Mouse (Mus musculus) layer of hippocampus, postnatal 36 days (tissue): ENCODE results near the gene Gm4070. TPM values are rescaled to one million over a fixed set of nuclear protein-coding genes. Genes with fewer than 3 reads are reported as not detected.
"Not testable (repeated sequence)": the region's sequence is repeated elsewhere in the genome, so short reads cannot be mapped to it uniquely, and the experiment has no call there.

ENCODE experiments used
- DNase-seq, 2 experiments: peaks; one replicate each; pipeline ENCODE4 v3.0.0; 2022
- total RNA-seq, 2 experiments: library from RNA; stranded (reverse); gene quantifications; 2 replicates each; pipeline ENCODE4 v1.2.3; 2021

Gm4070 gene
- total RNA-seq, result 1 to 10 TPM in 1 of 2 experiments, under 1 TPM in 1; 0.96 to 1.5 TPM

GRCm38 (mm10) chr7:105953812-105954211 lies at the start of gene Gm4070:
TSS of gene Gm4070 (minus strand) at chr7:105953967.
- DNase-seq, result not testable (repeated sequence)

DNA sequence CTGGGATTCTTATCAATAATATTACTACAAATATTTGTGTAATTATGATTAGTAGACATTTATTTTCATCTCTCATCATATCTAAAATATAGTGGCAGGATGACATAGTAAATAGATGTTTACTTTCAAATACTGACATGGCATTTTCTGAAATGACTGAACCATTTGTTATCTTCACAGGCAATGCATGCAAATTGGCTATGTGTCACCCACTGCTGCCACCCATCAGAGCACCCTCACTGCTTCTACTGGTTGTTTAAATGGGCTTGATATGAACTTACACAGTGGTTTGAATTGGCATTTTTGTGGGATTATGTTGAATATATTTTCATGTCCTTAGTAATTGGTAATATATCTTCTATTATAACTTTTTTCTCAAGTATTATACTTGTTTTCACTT lies 773 bp upstream of the Gm4070 start:
- not testable (repeated sequence) for DNase-seq

DNA sequence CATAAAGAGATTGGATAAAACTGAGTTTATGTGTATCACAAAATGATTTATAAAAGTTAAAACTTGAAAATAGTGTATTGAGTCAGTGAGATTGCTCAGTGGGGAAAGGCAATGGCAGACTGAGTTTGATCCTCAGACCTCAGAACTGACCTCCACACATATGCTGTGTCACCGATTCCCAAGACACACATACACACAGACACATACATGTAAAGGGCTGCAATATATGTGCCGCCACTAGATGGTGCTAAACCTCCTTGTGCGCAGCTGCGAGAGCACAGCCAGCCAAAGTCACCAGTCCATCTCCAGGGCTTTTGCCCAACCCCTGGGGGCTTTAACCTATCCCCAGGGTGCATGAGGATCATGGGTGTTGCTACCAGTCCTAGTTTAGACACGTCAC lies 1.4 kb downstream of the Gm4070 start:
- not testable (repeated sequence) for DNase-seq

DNA sequence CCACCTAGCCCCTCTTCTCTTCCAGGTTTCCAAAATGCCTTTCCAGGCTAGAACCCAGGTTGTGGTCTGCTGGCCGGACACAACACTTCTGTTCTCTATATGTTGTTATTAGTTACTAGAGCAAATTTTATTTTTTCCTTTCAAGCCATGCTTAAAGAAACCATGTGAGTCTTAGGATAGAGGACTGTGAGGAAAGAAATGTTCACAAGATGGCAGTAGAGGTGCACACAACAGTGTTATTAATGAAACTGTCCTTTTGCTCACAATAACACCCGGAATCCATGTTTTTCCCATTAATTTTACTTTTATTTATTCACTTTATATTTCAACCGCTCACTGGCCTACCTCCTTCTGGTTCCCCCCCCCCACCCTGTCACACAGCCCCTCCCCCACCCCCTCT lies 8.5 kb downstream of the Gm4070 start:
- DNase-seq, result not testable (repeated sequence)

DNA sequence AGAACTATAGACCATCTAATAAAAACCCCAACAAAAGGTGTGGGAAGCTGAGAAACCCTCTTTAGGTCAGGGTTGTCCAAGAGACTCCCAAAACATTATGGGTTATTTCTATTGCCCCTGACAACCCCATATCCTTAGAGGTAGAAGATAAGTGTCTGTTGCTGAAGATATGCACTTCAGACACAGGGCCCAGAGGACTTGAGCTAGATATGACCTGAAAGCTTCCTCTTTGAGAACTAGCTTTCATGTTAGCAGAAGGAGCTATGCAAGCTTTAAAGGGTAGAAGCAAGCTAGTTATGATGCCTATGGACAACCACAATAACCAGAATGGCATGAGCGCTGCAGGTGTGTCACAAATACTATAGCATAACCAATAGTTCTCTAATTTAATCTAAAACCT lies 21.6 kb downstream of the Gm4070 start:
- not testable (repeated sequence) for DNase-seq

DNA sequence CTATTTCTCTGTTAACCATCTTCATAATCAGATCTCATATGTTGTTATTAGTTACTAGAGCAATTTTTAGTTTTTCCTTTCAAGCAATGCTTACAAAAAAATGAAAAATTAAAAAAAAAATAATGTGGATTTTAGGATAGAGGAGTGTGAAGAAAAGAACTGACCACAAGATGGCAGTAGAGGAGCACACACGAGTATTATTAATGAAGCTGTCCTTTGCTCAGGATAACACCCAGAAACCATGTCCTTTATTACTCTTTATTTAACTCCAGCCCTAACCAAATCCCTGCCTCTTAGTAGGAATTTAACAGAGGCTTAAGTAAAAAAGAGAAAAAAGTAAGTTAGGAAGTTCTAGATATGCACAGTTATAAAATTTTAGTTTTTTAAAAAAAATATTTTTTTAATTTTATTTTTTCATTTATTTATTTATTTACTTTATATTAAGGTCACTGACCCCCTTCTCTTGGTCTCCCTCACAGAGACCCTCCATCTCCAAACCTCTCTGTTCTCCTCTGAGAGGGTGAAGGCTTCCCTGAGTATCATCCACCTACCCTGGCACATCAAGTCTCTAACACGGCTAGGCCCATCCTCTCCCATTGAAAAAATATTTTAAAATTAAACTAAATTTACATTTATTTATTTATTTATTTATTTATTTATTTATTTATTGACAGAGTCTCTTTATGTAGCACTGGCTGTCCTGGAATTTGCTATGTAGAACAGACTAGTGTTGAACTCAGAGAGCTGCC lies 70.0 kb downstream of the Gm4070 start:
- not testable (repeated sequence) for DNase-seq

DNA sequence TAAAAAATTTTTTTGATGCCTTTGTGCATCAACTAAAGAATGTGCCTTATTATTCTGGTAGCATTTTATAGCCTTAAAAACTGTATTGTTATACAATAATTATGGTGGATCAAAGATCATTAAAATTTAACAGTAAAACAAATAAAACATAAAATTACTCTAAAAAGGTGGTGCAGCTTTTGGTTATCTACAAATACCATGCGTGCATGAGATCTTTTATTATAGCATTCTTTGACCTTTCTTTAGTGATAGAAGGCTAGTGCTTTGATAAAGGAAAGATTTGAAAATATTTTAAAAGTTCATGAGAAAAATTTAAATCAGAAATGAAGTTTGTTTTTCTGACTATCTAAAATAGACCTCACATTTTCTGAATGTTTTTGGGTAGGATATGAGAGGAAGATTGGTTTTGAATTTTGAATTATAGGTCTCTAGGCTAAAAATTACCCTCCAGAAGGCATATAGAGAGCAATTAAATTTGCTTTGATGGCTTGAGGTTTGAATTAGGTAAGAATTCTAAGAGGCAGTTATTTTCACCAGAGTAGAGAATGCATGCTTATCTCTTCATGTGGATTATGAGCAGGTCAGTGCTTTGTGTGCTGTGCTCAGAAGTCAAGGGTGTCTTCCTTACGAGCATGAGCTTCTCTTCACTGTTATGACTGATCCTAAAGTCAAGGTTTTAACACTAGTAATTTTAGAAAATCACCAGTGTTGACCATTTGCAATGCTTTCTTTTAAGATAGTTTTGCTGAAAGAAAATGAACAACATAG lies 73.9 kb downstream of the Gm4070 start:
- DNase-seq, result not testable (repeated sequence)

DNA sequence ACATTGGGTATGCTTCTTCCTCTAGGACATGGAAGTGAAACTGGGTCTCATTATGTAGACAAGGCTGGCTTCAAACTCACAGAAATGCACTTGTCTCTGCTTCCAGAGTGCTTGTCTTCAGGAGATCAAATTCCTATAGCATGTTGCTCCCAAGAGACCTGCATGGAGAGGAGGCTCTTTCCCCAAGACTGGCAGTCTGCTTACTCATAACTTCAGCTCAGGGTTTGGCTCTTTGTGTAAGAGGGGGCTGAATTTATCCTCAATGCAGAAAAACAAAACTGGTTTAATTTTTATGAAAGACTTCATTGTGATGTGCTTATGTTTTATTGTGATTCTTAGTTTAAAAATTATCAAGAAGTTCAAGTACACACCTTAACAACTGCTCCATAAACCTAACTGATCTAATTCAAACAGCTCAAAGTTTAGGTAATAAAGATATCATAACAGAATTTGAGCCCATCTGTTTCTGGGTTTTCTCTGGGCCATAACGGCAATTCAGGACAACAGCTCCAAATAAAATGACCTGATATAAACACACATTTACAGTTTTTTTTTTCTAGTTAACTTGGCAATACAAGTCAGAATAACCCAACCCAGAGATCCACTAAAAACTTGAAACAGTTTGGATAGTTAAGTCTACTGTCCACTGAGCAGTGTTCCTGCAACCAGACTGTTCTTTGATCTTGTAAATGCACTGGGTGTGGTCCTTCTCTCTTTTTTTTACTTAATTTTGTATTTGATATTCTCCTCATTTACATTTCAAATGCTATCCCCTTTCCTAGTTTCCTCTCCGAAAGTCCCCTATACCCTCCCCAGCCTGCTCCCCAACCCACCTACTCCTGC lies 97.8 kb downstream of the Gm4070 start:
- DNase-seq, result not testable (repeated sequence)

Other genes starting within 250 kb of the Gm4070 start
- gene Ilk, start 217.4 kb downstream of the Gm4070 start, total RNA-seq, result 10 to 100 TPM; 76.6 to 81.7 TPM
- 10 to 100 TPM; 10.7 to 15.8 TPM for gene Rrp8, start 216.6 kb downstream of the Gm4070 start, total RNA-seq
- gene Taf10, start 209.6 kb downstream of the Gm4070 start, total RNA-seq, result 100 to 1,000 TPM; 119 to 122 TPM
- gene Tpp1, start 201.7 kb downstream of the Gm4070 start, total RNA-seq, result 10 to 100 TPM; 59.7 to 67.7 TPM
- 10 to 100 TPM; 13.9 to 15.6 TPM for gene Dchs1, start 166.3 kb downstream of the Gm4070 start, total RNA-seq
- gene Mrpl17, start 142.9 kb downstream of the Gm4070 start, total RNA-seq, result 100 to 1,000 TPM; 107 to 108 TPM